Mouse (Mus musculus) cerebellum, adult 2 months (tissue): ENCODE measurements around the gene Wdr17.

Experiments
- CTCF ChIP-seq: fragments of 200-500 bp; IDR thresholded peaks from 2 replicates; pipeline ENCODE4 v1.5.1; 2011; ENCODE audit warnings: low read depth, mild to moderate bottlenecking, control low read depth, low read length, moderate library complexity, borderline replicate concordance; ENCODE audit not compliant: insufficient read depth
- POLR2A ChIP-seq: fragments of 200-500 bp; IDR thresholded peaks from 2 replicates; pipeline ENCODE4 v1.6.1; 2011; ENCODE audit warnings: low read length, control low read depth, borderline replicate concordance; ENCODE audit not compliant: insufficient read depth

DNA sequence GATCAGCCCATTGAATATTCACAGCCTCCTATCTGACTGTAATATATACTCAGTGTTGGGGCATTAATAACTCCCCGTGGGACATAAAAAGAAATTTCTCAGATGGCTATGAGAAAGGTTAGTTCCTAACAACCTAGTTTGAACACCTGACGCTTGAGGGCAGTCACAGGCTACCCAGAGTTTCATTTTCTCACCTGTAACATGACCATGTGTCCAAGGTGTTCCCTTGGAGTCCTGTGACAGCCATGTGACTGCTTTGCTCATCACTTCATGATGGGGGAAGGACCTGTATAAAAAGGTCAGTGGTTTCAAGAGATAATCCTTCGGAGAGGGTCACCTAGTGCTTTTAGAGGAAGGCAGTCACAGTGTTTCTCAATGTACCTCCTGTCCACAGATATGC, 305.5 kb downstream of the Wdr17 start:
- TF ChIP-seq CTCF (no peak), POLR2A (no peak)
